Comparison of ENCODE assay signal across 16 mouse cellular contexts in the genomic region with DNA sequence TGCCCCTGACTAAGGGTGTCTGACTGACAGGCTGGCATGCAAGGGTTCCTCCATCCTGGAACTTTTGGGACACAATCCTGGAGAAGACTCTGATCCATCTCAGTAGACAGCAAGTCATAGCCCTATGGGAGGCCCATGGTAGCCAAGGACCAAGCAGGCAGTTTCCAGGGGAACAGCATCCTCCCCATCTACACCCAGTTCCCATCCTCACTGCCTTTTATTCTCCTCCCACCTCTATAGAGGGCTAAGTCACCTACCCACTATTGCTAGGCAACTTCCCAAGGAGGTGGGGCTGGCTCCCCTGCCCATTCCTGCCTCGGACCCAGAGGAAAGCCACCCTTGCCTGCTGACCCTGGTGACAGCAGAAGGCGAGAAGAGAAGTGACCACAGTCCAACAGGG.
"Had no signal": no experiment of that assay in that cellular context is flagged by ENCODE, and none has a peak within 500 bp of the region (broad histone marks: within the 10 kb centered on the region; RNA-seq: fewer than 3 reads in every experiment).

No protein-coding gene starts in this region.

- H3K27ac ChIP-seq: kidney, postnatal 0 days; left cerebral cortex, adult 2 months; liver, embryonic 14.5 days; midbrain, embryonic 10.5 days had no signal

- H3K4me3 ChIP-seq: left cerebral cortex, adult 2 months; megakaryocyte, embryonic 14.5 days; midbrain, embryonic 10.5 days had no signal

- H3K9ac ChIP-seq: liver, embryonic 14.5 days; liver, postnatal 0 days had no signal

- H3K36me3 ChIP-seq: midbrain, embryonic 10.5 days had no signal

- H3K9me3 ChIP-seq: megakaryocyte, embryonic 14.5 days; midbrain, embryonic 10.5 days had no signal

- DNase-seq: kidney, adult 18-20 months; kidney, adult 9 months; kidney, postnatal 36 days; layer of hippocampus, postnatal 36 days; liver, postnatal 0 days; lung, postnatal 10 days; midbrain, embryonic 14.5 days; thymus, postnatal 36 days had no signal

- H3K4me2 ChIP-seq: liver, embryonic 11.5 days had no signal

- ATAC-seq: inflammation-experienced regulatory T-cells, adult 6 months; intestine, embryonic 16.5 days; liver, postnatal 0 days had no signal
